Mouse (Mus musculus) lung, postnatal 10 days (tissue): Measurements from ENCODE around the gene Ubap2.
A peak's percentile ranks its signal among the peaks of the same experiment; 100 is the strongest.

Experiments used
- DNase-seq: peaks from one replicate; pipeline ENCODE4 v3.0.0; 2021

Gene Ubap2

DNA sequence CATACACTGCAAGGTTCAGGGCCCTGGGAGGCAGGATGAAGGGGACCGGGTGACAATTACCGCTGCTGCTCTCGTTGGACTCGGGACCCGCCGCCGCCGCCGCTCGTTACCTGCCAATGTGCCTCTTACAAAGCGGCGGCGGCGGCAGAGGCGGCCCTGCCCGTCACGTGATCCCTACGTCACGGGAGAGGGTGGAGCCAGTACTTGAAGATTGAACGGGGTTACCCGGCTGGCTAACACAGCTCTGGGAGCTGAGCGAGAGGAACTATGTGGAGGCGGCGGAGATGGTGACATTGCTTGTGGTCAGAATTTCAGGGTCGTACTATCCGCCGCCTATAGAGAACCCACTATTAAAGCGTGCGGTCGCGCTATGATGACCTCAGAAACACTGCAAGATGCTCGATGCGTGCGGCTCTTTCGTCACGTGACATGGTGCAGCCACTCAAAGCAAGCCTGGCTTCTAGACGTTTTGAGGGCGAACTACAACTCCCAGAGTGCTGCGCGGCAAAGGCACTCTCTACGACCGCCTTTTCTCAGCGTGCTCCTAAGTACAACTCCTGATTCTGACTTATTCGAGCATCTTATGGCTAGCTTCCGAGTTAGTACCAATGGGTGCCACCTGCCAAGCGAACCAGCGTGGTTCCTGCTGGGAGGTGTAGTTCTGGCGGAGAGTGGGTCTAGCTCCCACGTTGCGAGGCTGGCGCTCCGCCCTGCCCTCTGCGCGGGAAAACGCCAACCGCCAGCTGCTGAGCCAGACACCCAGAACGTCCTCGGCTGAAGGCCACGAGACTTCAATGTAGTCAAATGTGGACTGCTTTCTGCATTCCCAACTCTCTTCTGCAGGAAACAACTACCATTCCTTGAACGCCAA is at the start of gene Ubap2:
Gene Ubap2, minus strand, starts transcription at position 165 of the 871 bp plus-strand sequence.
- DNase-seq, result peak; percentile 98

DNA sequence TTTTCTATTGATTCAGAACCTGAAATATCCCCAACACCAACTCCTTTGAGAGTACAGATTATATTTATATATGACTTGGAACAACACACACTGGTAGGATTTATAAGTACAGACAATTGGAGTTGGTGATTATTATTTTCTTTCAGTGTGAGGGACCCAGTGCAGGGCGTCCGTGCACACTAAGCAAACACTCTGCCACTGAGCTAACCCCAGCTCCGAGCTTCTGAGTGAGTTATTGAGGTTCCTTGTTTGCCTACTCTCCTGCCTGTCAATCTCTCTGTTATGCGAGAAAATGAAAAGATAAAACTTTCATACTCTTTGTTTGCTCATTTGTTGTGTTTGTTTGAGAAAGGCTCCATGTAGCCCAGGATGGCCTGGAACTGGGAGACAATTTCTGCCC is 46.0 kb upstream of the Ubap2 start:
- DNase-seq, result no peak

DNA sequence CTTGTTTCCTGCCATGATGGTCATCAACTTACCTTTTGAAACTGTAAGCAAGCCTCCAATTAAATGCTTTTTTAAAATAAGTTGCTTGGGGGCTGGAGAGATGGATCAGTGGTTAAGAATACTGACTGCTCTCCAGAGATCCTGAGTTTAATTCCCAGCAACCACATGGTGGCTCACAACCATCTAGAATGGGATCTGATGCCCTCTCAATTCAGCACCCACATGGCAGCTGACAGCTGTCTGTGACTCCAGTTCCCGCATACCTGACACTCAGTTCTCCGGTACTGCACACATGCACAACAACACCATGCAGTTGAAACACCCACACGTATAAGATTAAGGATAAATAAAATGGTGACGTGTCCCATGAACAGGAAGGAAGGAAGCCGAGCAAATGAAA is 43.3 kb upstream of the Ubap2 start:
- no peak for DNase-seq

DNA sequence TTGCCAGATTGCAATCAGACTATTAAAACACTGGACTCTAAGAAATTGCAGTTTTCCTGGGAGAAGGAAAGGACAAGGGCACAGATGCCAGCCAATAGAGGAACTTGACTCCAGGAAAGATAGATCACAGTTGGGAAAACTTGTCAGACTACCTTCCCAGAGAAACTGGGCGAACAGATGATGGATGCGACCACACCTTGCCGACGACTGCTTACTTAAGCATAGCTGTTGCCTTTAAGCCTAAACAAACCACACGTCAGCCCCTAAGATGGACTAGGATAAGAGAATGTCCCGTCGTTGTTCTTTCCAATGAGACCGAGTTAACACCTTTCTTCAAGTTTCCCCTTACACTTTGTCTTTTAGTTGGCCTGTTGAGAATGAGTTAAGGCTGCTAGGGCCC is 40.2 kb upstream of the Ubap2 start:
- peak; percentile 20 for DNase-seq

DNA sequence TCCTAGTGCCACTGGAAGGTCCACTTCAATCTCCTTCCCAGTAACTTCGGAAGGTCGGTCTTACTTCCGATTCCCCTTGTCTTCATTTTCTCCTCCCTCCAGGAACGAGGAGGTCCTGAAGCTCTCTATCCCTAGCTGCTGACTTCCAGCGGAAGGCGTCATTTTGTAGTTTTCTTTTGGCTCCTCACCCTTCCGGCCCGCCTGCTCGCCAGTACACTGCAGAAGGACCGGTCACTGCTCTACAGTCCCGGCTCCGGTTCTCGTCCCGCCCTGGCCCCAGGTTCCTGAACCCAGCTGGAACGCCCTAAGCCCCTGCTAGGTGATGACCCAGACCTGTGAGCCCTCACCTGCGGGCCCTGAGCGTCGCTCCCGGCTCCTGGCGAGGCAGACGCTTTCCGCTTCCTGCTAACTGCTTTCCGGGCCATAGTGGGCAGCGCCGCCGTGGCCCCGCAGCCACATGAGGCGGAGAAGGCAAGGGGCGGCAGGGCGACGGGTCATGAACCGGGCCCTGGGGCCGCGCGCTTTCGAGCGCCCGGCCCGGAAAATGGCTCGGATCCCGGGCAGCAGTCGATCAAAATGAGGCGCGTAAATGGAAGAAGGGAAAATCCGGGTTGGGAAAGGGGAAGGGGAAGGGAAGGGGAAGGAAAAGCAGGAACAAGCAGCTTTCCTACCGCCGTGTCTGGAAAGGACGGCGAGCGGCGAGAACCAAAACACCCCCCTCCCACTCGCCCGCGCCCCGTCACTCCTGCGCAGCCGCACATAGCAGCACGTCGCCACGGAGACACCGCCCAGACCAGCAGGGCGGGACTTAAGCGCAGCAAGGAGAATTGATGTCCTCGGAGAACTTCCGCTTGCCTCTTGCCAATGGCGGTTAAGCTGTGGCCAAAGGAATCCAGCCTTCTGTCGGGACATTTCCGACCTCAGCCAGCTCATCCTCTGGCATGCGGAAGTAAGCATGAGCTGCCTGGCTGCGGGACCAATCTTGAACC is 39.5 kb upstream of the Ubap2 start, which contains the start of gene Dcaf12:
Gene Dcaf12, minus strand, starts transcription at position 749 of the 989 bp plus-strand sequence.
- peak; percentile 98 for DNase-seq

DNA sequence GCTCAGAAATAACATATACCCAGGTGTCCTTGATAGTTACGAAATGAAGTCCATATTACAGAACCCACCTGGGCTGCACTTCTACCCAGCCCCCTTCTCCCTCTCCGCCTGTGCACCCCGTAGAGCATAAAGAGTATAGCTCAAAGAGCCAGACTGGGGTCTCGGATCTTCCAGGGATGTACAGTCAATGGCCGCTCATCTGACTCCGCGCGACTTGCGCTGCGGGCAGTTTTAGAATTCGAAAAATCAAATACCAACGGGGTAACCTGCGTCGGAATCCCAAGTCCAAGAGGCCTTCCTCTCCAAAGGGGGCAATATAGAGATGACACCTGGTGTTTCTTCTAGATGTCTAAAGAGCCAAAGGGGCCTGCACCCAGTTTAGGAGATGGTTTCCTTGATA is 38.8 kb upstream of the Ubap2 start:
- no peak for DNase-seq

DNA sequence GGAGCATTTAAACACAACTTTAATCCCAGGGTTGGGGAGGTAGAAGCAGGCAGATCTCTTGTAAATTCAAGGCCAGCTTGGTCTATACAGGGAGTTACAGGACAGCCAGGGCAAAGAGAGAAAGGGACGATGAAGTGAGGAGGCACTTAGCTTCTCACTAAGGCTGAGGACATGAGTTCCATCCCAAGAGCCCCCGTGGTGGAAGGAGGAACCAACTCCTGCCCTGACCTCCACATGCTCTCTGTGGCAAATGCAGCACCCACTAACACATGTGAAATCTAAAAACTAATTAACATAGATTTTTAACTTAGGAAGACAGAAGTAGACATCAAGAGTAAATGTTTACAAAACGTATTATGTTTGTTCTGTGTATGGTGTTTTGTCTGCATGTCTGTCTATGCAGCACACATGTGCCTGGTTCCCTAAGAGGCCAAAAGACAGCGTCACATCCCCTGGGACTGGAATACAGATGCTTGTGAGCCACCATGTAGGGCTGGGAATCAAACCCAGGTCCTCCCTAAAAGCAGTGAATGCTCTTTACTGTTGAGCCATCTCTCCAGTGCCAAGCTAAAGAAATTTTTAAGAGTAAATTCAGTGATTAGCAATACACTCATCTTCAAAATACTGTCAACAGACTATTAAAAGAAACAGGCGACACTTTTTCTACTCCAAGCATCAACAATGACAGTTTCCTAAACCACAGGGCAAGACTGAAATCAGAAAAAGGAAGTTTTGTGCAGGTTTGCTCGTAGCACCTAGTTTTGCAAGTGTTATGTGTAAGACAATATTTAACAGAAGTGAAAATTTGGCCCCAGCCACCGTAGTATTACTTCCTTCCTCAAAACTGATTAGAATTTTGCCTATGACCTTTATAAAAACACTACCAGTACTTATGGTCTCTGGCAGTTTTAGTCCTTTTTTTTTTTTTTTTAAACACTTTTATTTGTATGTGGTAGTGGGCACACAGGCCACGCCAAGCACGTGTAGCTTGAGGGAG is 35.9 kb upstream of the Ubap2 start:
- no peak for DNase-seq

DNA sequence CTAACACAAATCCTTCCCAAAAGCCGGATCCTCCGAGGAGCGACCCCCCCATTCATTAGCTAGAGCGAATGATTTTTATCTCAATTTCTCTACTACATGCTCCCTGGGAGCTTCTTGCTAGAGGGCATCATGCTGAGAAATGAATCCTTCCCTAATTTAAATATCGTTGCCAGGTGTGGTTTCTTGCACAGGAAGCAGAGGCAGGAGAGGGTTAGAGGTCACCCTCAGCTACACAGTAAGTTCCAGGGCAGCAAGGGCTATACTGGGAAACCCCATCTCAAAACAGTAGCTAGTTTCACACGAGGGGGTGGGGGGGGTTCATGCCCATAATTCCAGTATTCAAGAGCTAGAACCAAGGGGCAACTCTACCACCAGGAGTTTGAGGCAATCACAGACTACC is 32.5 kb upstream of the Ubap2 start:
- DNase-seq, result no peak

DNA sequence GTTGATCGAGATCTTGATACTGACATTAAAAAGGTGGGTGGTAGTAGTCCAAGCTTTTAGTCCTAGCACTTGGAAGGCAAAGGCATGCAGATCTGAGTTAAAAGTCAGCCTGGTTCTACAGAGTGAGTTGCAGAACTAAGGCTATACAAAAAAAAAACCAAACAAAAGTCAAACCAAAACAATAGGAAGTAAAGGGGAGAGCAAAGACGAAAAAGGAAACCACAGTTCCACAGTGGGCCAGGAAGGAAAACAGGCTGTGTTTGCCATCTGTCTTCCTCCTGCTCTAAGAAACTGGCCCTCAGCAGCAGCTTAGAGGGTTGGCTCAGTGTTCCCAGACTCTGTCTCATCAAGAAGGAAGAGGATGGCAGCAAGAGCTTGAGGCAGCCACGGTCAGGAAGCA is 29.4 kb upstream of the Ubap2 start:
- DNase-seq, result no peak

DNA sequence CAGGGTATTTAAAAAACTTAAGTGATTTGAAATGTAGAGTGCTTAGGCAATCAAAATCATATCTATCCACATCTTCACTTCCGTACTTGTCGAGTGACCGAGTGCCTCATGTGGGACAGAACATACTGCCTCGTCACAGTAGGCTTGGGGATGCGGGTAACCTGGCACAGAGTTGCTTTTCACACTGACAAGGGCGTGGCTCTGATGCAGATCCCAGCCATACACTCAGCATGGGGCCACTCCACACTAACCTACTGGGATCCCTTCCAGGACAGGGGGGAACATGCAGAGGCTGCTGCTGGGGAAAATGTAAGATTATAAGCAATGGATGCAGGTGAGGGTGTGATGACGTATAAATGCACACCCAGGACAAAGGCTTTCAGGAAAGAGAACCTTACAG is 28.7 kb upstream of the Ubap2 start:
- no peak for DNase-seq

DNA sequence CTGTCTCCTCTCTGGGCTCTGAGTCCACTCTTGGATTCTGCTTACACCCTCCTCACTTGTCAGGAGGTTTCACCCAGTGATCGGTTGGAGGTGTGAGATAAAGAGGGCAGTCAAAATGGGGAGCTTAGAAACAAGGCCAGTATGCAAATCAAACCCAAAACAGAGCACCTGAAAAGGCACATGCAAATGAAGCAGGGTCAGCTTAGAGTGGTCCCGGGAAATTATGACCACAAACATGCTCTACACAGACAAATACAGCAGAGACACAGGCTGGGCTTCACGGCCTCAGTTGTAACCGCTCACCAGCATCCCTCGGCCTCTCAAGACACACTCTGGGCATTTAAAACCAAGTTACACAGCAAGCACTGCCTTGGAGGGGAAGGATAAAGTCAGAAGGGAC is 24.0 kb upstream of the Ubap2 start:
- DNase-seq, result no peak

DNA sequence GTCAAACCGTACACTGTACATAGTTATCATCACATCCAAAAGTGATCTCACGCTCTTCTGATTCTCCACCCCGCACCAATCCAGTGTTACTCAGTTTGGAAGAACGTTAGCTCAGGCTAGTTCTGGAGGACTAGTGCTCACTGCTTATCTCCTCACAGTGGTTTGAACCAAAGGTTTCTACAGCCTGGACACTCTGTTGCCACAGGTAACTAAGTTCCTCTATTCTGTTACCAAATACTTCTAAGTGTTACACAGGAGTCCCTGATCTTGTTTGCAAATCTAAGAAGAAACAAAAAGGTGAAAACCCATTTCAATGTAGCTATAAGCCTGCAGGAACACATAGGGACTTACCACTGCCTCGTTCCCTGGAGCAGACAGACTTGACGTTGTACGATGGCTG is 21.0 kb upstream of the Ubap2 start:
- DNase-seq, result no peak

DNA sequence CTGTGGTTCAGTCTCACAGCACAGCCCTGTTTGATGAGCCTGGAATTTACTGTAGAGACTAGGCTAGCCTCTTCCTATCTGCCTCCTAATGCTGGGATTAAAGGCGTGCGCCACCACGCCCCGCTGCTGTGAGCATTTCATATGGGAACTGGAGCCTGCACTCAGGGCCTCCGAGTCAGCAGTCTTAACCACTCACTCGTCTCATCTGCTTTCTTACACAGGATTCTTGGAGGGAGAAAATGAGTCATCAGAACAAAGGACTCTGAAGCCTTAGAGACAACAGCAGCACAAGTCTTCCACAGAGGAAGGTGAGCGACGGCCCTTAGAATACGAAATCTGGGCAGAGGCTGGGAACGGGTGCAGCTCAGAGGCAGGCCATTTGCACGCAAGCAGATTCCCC is 20.6 kb upstream of the Ubap2 start:
- no peak for DNase-seq

DNA sequence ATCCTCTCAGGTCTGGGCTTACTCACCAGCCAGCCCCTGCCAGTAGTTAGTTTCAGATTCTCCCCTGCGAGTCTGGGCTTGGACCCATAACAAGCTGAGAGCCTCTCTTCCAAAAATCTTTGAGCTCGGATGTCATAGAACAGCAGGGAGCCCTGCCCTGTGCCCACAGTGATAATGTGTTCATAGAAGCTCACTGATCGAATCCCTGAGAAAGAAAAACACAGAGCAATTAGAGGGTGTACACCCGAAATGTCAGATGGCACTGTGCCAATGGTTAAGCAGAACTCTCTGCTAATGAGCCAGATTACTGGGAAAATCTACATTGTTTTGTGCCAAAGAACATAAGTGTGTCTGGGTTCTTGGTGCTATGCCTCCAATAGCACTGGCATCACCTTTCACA is 19.0 kb upstream of the Ubap2 start:
- no peak for DNase-seq

DNA sequence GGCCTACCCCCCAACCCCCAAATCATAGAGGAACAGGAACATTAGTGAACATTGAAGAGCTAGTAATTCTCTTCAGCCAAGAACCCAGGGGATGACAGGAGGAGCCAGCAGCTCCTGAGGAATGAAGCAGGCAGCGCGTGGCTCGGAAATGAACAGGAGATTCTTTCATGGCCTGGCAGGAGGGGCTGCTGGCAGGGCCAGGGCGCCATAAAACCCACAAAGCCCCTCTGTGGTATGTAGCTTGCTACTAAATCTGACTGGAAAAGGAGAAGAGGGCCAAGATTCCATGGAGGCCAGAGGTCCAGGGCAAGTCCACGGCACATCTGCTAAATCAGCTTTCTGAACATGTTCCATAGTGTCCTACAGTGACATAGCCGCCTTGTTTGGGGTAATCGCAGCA is 14.9 kb upstream of the Ubap2 start:
- DNase-seq, result no peak

DNA sequence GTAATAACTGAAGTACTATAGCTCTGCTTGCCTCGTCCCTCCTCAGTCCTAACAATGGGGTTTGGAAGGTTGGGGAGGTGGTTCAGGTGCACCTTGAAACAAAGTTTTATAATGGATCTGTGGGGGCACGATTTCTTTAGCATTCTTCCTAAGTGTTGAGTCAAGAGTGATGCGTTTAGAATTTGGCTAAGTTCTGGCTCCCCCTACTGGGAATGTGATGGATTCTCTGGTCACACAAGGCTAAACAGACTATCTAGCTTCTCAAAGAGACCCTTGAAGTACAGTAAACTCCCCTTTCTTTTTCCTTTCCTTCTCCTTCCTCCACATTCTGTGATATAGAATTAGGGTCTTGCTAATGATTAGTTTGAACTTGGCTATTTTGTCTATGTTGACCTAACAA is 11.5 kb upstream of the Ubap2 start:
- DNase-seq, result peak; percentile 57

DNA sequence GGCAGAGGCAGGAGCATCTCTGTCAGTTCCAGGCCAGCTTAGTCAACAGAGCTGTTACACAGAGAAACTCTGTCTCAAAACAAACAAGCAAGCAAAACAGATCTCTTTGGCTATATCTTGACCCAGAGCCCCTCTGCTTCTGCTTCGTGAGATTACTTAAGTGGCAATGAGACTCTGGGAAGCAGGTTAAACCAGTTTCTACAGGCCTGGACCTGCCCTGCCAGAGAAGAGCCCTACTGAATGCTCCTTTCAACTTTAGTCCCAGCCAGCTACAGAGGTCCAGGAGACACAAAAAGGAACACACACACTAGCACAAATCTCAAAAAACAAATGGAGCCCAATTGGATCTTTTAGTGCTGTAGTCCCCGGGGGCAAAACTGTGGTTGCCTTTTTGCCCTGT is 9.1 kb upstream of the Ubap2 start:
- DNase-seq, result peak; percentile 10

DNA sequence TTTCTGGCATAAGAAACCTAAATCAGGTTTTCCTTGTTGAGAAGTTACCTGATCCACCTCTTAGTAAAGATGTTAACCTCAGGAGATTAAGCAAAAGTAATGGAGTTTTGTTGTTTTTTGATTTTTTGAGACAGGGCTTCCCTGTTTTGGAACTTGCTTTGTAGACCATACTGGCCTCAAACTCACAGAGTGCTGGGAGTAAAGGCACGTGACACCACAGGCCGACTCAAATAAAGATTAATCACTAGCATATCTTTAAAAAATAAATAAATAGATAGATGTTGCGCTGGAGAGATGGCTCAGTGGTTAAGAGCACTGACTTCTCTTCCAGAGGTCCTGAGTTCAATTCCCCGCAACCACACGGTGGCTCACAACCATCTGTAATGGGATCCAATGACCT is 983 bp upstream of the Ubap2 start:
- DNase-seq, result no peak

DNA sequence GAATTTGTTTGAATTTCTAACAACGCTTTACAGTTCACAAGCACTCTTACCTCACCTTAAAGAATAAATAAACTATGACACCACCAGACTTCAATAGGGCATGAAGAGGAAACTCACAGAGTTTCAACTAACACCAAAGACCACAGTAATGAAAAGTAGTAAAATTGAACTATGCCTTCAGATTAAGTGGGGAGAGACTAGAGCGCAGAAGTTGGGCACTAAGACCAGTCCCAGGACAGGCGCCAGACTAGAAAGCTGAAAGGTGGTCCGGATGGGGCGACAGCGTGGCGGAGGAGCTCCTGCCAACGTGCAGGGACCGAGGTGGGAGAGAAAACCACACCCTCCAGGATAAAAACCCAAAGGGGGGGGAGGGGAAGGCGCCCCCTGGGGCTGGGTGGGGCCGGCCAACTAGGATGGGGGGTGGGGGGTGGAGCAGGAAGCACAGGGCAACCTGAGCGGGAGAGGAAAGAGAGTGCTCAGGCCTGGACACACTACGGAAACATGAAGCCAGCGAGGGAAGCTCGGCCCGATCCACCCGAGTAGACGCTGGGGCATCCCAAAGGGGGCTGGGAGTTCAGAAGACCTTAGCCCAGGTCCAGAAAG is 466 bp downstream of the Ubap2 start:
- DNase-seq, result no peak

DNA sequence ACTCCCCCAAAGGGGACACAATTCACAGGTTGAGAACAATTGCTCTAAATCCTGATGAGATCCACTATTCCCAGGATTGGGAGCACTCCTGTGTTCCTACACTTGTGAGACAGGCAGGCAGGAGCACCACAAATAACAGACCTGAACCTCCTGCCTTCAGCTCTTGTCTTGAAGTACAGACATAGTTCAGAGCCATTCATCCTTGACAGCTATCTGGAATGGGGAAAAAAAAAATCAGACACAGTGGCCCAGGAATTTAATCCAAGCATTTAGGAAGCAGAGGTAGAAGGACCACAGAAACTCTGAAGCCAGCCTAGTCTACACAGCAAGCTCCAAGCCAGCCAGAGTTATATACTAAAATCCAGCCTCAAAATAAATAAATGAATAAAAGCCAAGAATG is 6.8 kb downstream of the Ubap2 start:
- no peak for DNase-seq

DNA sequence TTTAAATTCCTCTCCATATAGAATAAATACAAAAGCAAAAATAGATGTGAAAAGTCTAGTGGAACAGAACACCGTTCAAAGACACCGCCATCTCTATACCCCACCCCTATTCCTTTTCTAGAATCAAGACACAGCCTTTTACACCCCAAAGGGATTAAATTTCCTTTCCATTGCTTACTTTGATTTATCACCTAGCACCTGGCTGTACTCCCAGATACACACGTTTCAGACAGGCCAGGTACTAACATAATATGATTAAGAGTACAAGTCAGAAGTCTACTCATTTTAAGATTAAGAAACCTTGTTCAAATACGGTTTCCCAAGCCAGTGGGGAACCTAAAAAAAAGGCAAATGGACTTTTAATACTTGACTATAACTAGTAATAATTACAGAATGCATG is 8.6 kb downstream of the Ubap2 start:
- DNase-seq, result no peak

DNA sequence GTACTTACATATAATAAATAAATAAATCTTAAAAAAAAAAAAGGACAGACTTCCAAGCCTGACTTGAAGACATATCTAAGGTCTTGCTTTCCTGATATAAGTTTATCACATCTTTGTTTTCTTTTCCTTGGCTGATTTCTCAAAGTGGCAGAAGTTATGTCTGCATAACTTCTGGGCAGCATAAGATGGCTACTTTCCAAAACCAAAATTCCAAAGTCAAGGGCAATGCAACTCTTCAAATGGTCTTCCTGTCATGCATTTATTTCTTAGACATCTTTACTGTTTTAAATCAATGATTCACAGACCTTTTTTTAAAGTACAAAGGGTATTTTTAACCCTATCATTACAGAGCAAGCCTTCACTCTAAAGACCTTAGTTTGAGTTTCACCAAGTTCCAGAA is 14.3 kb downstream of the Ubap2 start:
- no peak for DNase-seq
